Mouse (Mus musculus) testis, adult 2 months (tissue): Measurements from ENCODE around the gene Cachd1.

Experiments
- CTCF ChIP-seq: fragments of 200-500 bp; IDR thresholded peaks from 2 replicates; pipeline ENCODE4 v1.5.1; 2012; ENCODE audit warnings: low read depth, mild to moderate bottlenecking, inconsistent platforms, low read length, moderate library complexity; ENCODE audit not compliant: control insufficient read depth, insufficient read depth, insufficient replicate concordance
- POLR2A ChIP-seq: fragments of 200-500 bp; IDR thresholded peaks from 2 replicates; pipeline ENCODE4 v1.6.1; 2012; ENCODE audit warnings: low read depth, mild to moderate bottlenecking, inconsistent platforms, low read length, moderate library complexity; ENCODE audit not compliant: control insufficient read depth

GRCm38 (mm10) chr4:100776871-100777375, 448 bp downstream of the Cachd1 start:
- TF ChIP-seq CTCF, result no peak
- no peak for TF ChIP-seq POLR2A
